Mouse (Mus musculus): ENCODE data around the gene Iqce.

Iqce gene

DNA sequence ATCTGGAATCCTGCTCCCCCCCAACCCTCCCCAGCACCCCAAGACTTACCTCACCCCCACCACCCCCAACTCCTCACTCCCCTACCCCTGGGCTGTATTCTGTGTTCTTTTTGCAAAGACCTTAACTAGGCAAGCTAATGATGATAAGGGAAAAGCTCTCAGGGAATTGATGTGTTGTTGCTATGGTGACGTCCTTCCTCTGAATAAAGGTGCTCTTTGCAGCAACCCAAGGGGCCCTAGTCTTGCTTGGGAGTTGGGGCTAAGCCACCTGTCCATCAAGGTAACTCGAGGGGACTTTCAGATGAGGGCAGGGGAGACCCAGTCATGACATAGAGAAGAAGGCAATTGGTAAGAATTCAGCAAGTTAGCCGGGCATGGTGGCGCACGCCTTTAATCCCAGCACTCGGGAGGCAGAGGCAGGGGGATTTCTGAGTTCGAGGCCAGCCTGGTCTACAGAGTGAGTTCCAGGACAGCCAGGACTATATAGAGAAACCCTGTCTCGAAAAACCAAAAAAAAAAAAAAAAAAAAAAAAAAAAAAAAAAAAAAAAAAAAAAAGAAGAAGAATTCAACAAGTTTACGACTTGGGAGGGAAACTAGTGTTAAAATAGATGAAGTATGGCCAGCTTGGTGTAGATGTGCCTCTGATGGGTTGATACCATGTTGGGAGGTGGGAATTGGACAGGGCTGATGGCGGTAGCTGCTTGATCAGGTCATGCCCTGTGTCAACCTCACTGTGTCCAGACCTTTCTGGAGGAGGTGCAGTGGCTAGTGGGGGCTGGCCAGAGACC, 86.7 kb downstream of the Iqce start:
- no peak for DNase-seq (ENCODE audit: low spot score in 2 of 2)

GRCm38 (mm10) chr5:140614837-140615236, 87.3 kb downstream of the Iqce start:
- DNase-seq (ENCODE audit: low spot score in 2 of 2) = no peak

- DNase-seq (ENCODE audit: low spot score in 2 of 2) = no peak
These were observed 88.0 kb downstream of the Iqce start for GRCm38 (mm10) chr5:140614141-140614540.

GRCm38 (mm10) chr5:140612191-140612590, 90.0 kb downstream of the Iqce start:
- DNase-seq (ENCODE audit: low spot score in 2 of 2) = no peak
